Mouse (Mus musculus): Measurements from ENCODE around the gene AC141477.1. TPM values are rescaled to one million over a fixed set of nuclear protein-coding genes. Genes with fewer than 3 reads are reported as not detected.

Gene AC141477.1
- polyA plus RNA-seq (2014; fragmentation: Nextera tagmentation; extraction: Ambion mirVana), result not detected in 2 replicates

- DNase-seq (ENCODE audit: low spot score), result no peak
Observed at GRCm38 (mm10) chr10:76440281-76440680, at the start of gene AC141477.1. Gene AC141477.1 (minus strand): TSS chr10:76440444.

GRCm38 (mm10) chr10:76489205-76489604 is 49.0 kb upstream of the AC141477.1 start:
- no peaks in the 10 kb centered on the region for H3K27me3 ChIP-seq (replicated peaks; ENCODE audit: control insufficient read depth, insufficient read depth, low read length)
- H3K9me3 ChIP-seq (replicated peaks; ENCODE audit: control insufficient read depth, low read length), result no peaks in the 10 kb centered on the region
- no peak overlapping the region for H3K9ac ChIP-seq (ENCODE audit: low read length)
- no peak overlapping the region for H3K4me3 ChIP-seq (ENCODE audit: low read depth, low read length)
- 95% methylated on average over 15 of the region's 15 CpGs for WGBS
- H3K4me1 ChIP-seq (ENCODE audit: control insufficient read depth, insufficient read depth, low read length), result no peaks in the 10 kb centered on the region
- no peak overlapping the region for H3K27ac ChIP-seq (ENCODE audit: low read depth, low read length)
- peaks cover 95% of the 10 kb centered on the region for H3K36me3 ChIP-seq (ENCODE audit: control insufficient read depth, insufficient read depth, low read length)
- no peak for ATAC-seq
- no peak overlapping the region for H3K4me2 ChIP-seq (ENCODE audit: low read length)
- no peak for DNase-seq (ENCODE audit: low spot score)

More at GRCm38 (mm10) chr10:76440281-76440680, at the start of gene AC141477.1:
- H3K4me2 ChIP-seq (ENCODE audit: low read length), result no peak within 1 kb of the TSS
- peaks cover 44% of the 10 kb centered on the region for H3K36me3 ChIP-seq (ENCODE audit: control insufficient read depth, insufficient read depth, low read length)
- WGBS, result 95% methylated on average over 17 of the region's 17 CpGs
- no peak within 1 kb of the TSS for H3K4me3 ChIP-seq (ENCODE audit: low read depth, low read length)
- no peak within 1 kb of the TSS for H3K9ac ChIP-seq (ENCODE audit: low read length)
- no peak within 1 kb of the TSS for H3K27ac ChIP-seq (ENCODE audit: low read depth, low read length)
- no peaks in the 10 kb centered on the region for H3K9me3 ChIP-seq (replicated peaks; ENCODE audit: control insufficient read depth, low read length)
- H3K4me1 ChIP-seq (ENCODE audit: control insufficient read depth, insufficient read depth, low read length), result peaks cover 14% of the 10 kb centered on the region; the same call in 1 of the 2 replicates
- no peaks in the 10 kb centered on the region for H3K27me3 ChIP-seq (replicated peaks; ENCODE audit: control insufficient read depth, insufficient read depth, low read length)
- no peak for ATAC-seq

DNA sequence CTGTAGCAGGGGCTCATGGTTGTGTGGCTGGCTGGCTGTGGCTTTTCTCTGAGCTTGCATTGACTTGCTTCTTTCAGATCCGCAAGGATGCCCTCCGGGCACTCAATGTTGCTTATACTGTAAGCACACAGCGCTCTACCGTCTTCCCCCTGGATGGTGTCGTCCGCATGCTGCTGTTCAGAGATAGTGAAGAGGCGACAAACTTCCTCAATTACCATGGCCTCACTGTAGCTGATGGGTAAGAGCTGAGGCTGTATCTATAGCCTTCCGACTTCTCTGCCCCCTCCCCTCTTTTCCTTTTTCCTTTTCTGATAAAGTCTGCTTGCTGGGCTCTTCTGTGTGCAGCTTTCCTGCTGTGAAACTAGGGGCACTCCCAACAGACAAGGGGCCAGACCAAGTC is 48.0 kb upstream of the AC141477.1 start:
- H3K4me1 ChIP-seq (ENCODE audit: control insufficient read depth, insufficient read depth, low read length), result no peaks in the 10 kb centered on the region
- ATAC-seq, result no peak
- no peaks in the 10 kb centered on the region for H3K9me3 ChIP-seq (replicated peaks; ENCODE audit: control insufficient read depth, low read length)
- no peak overlapping the region for H3K4me3 ChIP-seq (ENCODE audit: low read depth, low read length)
- H3K27ac ChIP-seq (ENCODE audit: low read depth, low read length), result no peak overlapping the region
- WGBS, result 96% methylated on average over 8 of the region's 8 CpGs
- no peaks in the 10 kb centered on the region for H3K27me3 ChIP-seq (replicated peaks; ENCODE audit: control insufficient read depth, insufficient read depth, low read length)
- DNase-seq (ENCODE audit: low spot score), result no peak
- no peak overlapping the region for H3K9ac ChIP-seq (ENCODE audit: low read length)
- peaks cover 95% of the 10 kb centered on the region for H3K36me3 ChIP-seq (ENCODE audit: control insufficient read depth, insufficient read depth, low read length)
- H3K4me2 ChIP-seq (ENCODE audit: low read length), result no peak overlapping the region

GRCm38 (mm10) chr10:76486302-76486701 is 46.1 kb upstream of the AC141477.1 start:
- no peak overlapping the region for H3K27ac ChIP-seq (ENCODE audit: low read depth, low read length)
- H3K36me3 ChIP-seq (ENCODE audit: control insufficient read depth, insufficient read depth, low read length), result peaks cover 98% of the 10 kb centered on the region
- DNase-seq (ENCODE audit: low spot score) (no peak), ATAC-seq (no peak)
- H3K9me3 ChIP-seq (replicated peaks; ENCODE audit: control insufficient read depth, low read length), result no peaks in the 10 kb centered on the region
- no peak overlapping the region for H3K9ac ChIP-seq (ENCODE audit: low read length)
- H3K4me2 ChIP-seq (ENCODE audit: low read length), result no peak overlapping the region
- no peaks in the 10 kb centered on the region for H3K27me3 ChIP-seq (replicated peaks; ENCODE audit: control insufficient read depth, insufficient read depth, low read length)
- H3K4me1 ChIP-seq (ENCODE audit: control insufficient read depth, insufficient read depth, low read length), result no peaks in the 10 kb centered on the region
- no peak overlapping the region for H3K4me3 ChIP-seq (ENCODE audit: low read depth, low read length)
- 98% methylated on average over 2 of the region's 2 CpGs for WGBS

GRCm38 (mm10) chr10:76481480-76481879 is 41.2 kb upstream of the AC141477.1 start:
- no peak for ATAC-seq
- DNase-seq (ENCODE audit: low spot score), result no peak
- H3K4me1 ChIP-seq (ENCODE audit: control insufficient read depth, insufficient read depth, low read length), result no peaks in the 10 kb centered on the region
- peaks cover 99% of the 10 kb centered on the region for H3K36me3 ChIP-seq (ENCODE audit: control insufficient read depth, insufficient read depth, low read length)
- no peaks in the 10 kb centered on the region for H3K9me3 ChIP-seq (replicated peaks; ENCODE audit: control insufficient read depth, low read length)
- H3K27ac ChIP-seq (ENCODE audit: low read depth, low read length), result no peak overlapping the region
- 93% methylated on average over 6 of the region's 6 CpGs for WGBS
- H3K4me3 ChIP-seq (ENCODE audit: low read depth, low read length), result no peak overlapping the region
- no peak overlapping the region for H3K4me2 ChIP-seq (ENCODE audit: low read length)
- no peak overlapping the region for H3K9ac ChIP-seq (ENCODE audit: low read length)
- no peaks in the 10 kb centered on the region for H3K27me3 ChIP-seq (replicated peaks; ENCODE audit: control insufficient read depth, insufficient read depth, low read length)

DNA sequence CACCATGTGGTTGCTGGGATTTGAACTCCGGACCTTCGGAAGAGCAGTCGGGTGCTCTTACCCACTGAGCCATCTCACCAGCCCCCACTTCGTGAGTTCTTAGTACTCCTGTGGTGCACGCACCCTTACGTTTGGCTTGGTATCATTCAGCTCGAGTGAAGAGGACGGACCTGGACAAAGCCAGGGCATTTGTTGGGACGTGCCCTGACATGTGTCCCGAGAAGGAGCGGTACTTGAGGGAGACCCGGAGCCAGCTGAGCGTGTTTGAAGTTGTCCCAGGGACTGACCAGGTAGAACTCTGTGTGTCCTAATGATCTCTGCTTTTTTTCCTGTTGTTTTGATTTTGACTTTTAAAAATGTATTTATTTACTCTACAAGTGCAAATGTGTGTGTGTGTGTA is 40.6 kb upstream of the AC141477.1 start:
- DNase-seq (ENCODE audit: low spot score), result no peak
- Histone ChIP-seq H3K4me2 (ENCODE audit: low read length) (no peak overlapping the region), H3K9ac (ENCODE audit: low read length) (no peak overlapping the region), H3K27ac (ENCODE audit: low read depth, low read length) (no peak overlapping the region), H3K36me3 (ENCODE audit: control insufficient read depth, insufficient read depth, low read length) (peaks cover 97% of the 10 kb centered on the region), H3K27me3 (replicated peaks; ENCODE audit: control insufficient read depth, insufficient read depth, low read length) (no peaks in the 10 kb centered on the region), H3K4me1 (ENCODE audit: control insufficient read depth, insufficient read depth, low read length) (no peaks in the 10 kb centered on the region), H3K4me3 (ENCODE audit: low read depth, low read length) (no peak overlapping the region), H3K9me3 (replicated peaks; ENCODE audit: control insufficient read depth, low read length) (no peaks in the 10 kb centered on the region)
- WGBS, result 94% methylated on average over 13 of the region's 13 CpGs
- no peak for ATAC-seq

- H3K9me3 ChIP-seq (replicated peaks; ENCODE audit: control insufficient read depth, low read length), result no peaks in the 10 kb centered on the region
- no peaks in the 10 kb centered on the region for H3K4me1 ChIP-seq (ENCODE audit: control insufficient read depth, insufficient read depth, low read length)
- H3K4me3 ChIP-seq (ENCODE audit: low read depth, low read length), result no peak overlapping the region
- WGBS, result 91% methylated on average over 5 of the region's 5 CpGs
- DNase-seq (ENCODE audit: low spot score) (no peak), ATAC-seq (no peak)
- no peaks in the 10 kb centered on the region for H3K27me3 ChIP-seq (replicated peaks; ENCODE audit: control insufficient read depth, insufficient read depth, low read length)
- no peak overlapping the region for H3K9ac ChIP-seq (ENCODE audit: low read length)
- H3K4me2 ChIP-seq (ENCODE audit: low read length), result no peak overlapping the region
- H3K27ac ChIP-seq (ENCODE audit: low read depth, low read length), result no peak overlapping the region
- peaks cover 67% of the 10 kb centered on the region for H3K36me3 ChIP-seq (ENCODE audit: control insufficient read depth, insufficient read depth, low read length)
Observed at GRCm38 (mm10) chr10:76473759-76474158, 33.5 kb upstream of the AC141477.1 start.

GRCm38 (mm10) chr10:76468203-76469162 is 28.2 kb upstream of the AC141477.1 start, which contains the start of the genes Mcm3ap and Ybey:
Gene Mcm3ap (plus strand): TSS chr10:76468927.
Gene Ybey (minus strand): TSS chr10:76469114.
- Histone ChIP-seq H3K9me3 (replicated peaks; ENCODE audit: control insufficient read depth, low read length) (no peaks in the 10 kb centered on the region), H3K9ac (ENCODE audit: low read length) (peak within 1 kb of the TSS; percentile 93), H3K27me3 (replicated peaks; ENCODE audit: control insufficient read depth, insufficient read depth, low read length) (no peaks in the 10 kb centered on the region), H3K27ac (ENCODE audit: low read depth, low read length) (peak within 1 kb of the TSS; percentile 73), H3K4me3 (ENCODE audit: low read depth, low read length) (peak within 1 kb of the TSS; percentile 55), H3K4me2 (ENCODE audit: low read length) (peak within 1 kb of the TSS; percentile 65), H3K36me3 (ENCODE audit: control insufficient read depth, insufficient read depth, low read length) (peaks cover 27% of the 10 kb centered on the region), H3K4me1 (ENCODE audit: control insufficient read depth, insufficient read depth, low read length) (no peaks in the 10 kb centered on the region)
- 2% methylated on average over 55 of the region's 55 CpGs for WGBS
- DNase-seq (ENCODE audit: low spot score) (peak; percentile 94), ATAC-seq (peak; percentile 99)

DNA sequence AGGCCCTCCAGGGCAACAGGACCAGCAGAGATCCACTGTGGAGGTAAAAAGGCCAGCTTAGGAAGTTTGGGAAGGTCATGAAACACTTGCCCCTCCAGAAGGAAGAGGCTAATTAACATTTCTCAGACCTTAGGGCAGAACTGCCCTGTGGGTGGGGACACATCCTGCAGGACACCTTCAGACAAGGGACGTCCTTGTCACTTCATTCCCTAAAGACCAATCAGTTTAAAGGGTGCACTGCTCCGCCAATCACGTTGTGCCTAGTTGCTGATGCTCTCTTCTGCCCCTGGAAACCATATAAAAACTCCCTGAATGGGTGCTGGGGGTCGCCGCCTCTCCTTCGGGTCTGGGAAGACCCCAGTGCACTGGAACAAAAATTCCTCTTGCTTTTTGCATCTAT is 22.5 kb upstream of the AC141477.1 start:
- ATAC-seq (no peak), DNase-seq (ENCODE audit: low spot score) (no peak)
- 89% methylated on average over 6 of the region's 6 CpGs for WGBS
- Histone ChIP-seq H3K4me1 (ENCODE audit: control insufficient read depth, insufficient read depth, low read length) (no peaks in the 10 kb centered on the region), H3K4me3 (ENCODE audit: low read depth, low read length) (no peak overlapping the region), H3K27me3 (replicated peaks; ENCODE audit: control insufficient read depth, insufficient read depth, low read length) (no peaks in the 10 kb centered on the region), H3K9ac (ENCODE audit: low read length) (no peak overlapping the region), H3K9me3 (replicated peaks; ENCODE audit: control insufficient read depth, low read length) (no peaks in the 10 kb centered on the region), H3K27ac (ENCODE audit: low read depth, low read length) (no peak overlapping the region), H3K36me3 (ENCODE audit: control insufficient read depth, insufficient read depth, low read length) (0 out of 2 replicates have a peak, but pooled peaks cover 6% of the 10 kb centered on the region), H3K4me2 (ENCODE audit: low read length) (no peak overlapping the region)
